Mouse (Mus musculus) liver, adult (tissue): ENCODE data around the gene Rtca.

Experiments used
- GATA4 ChIP-seq: IDR thresholded peaks from 2 replicates; pipeline ENCODE4 v1.6.1; 2014; ENCODE audit warnings: mild to moderate bottlenecking, low read length; ENCODE audit not compliant: insufficient replicate concordance

Rtca gene

DNA sequence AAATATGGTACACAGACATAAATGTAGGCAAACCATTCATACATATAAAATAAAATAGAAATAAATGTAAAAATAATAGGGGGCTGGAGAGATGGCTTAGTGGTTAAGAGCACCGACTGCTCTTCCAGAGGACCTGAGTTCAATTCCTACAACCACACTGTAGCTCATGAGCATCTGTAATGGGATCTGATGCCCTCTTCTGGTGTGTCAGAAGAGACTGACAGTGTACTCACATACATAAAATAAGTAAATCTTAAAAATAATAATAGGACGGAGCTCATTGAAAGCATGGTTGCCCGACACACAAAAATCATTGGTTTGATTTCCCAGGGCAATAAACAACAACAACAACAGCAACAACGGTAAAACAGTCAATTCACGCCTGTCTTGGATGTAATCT lies 17.1 kb downstream of the Rtca start:
- TF ChIP-seq GATA4: no peak

DNA sequence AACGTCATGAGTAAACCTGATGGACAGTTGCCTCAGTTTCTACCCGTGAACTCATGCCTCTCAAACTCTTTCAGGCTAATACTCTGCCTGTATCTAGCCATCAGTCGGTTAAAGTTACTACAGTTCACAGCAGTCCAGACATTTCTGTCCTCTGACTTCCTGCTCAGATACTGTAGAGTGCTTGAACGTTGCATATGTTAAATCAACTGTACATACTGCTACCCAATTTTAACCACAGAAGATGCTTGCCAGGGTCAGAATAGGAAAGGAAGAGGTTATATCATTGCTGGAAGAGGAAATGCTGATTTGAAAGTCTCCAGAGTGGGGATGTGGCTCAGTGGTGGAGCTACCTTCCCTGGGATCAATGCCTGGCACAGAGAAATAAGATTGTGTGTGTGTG lies 24.7 kb downstream of the Rtca start:
- no peak for TF ChIP-seq GATA4

DNA sequence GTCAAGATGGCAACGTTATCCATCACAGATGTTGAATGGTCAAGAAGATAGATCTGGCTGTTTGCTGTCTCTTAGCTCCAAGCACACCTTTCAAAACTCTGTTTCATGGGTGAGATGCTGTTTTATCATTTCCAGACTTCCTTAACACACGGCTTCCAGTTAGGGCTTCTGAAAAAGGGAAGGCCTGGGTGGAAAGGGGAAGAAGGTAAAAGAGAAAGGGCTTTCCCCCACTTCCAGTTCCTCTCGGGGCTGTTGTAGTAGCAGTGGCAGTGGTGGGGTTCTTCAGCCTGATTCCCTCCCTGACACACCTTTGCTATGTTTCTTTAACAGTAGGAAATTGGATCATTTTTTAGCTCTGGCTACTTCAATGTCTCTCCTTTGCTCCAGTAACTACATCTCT lies 25.3 kb downstream of the Rtca start:
- no peak for TF ChIP-seq GATA4

DNA sequence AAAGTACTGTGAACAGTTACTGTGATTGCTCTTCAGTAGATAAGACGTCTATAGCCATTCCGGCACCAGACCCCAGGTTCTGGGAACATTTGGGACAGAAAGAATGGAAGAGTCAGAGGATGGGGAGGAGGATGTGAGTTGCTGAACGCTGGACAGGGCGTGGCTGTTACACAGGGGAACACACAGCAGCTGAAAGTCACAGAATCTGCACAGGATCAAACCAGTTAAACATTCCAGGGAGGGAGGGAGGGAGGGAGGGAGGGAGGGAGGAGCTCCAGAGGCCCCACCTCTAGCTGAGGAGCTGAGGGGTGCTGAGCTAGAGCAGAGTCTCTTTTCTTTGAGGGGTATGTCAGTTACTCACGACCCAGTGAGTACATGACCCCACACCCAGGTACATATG lies 27.1 kb downstream of the Rtca start:
- no peak for TF ChIP-seq GATA4

DNA sequence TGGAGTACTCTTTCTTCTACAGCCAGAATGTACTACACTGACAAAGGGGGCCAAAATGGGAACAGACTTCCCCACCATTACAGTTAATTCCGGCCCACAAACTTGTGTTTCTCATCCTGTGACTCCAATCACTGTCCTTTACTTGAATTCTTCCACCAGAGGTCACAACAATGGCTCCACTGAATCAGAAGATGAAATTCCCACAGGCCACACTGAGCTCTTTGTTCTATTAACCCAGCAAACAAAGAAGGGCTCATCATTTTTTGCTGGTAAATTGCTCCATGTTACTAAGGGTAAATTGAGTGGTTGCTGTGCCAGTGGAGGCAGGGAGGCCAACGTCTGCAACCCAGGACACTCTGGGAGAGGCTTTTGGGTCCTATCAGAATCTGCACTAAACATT lies 27.9 kb downstream of the Rtca start:
- TF ChIP-seq GATA4: no peak

DNA sequence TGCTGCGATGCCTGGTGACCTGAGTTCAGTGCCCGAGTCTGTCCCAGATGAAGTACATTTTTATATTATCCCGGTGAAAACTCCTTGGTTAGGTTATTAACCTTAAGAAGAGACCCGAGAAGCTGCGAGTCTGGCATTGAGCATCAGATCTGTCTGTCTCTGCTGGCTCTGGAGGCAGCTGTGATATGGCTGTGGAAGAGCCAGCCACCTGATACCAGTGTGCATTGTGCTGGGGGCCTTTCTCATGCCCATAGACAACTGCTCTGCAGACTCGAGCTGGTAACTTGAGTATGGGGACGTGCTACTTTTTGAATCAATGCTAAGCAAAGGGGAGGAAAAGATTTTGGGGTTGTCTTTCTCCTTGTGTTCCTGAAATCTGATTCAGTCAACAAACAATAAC lies 30.7 kb downstream of the Rtca start:
- no peak for TF ChIP-seq GATA4

DNA sequence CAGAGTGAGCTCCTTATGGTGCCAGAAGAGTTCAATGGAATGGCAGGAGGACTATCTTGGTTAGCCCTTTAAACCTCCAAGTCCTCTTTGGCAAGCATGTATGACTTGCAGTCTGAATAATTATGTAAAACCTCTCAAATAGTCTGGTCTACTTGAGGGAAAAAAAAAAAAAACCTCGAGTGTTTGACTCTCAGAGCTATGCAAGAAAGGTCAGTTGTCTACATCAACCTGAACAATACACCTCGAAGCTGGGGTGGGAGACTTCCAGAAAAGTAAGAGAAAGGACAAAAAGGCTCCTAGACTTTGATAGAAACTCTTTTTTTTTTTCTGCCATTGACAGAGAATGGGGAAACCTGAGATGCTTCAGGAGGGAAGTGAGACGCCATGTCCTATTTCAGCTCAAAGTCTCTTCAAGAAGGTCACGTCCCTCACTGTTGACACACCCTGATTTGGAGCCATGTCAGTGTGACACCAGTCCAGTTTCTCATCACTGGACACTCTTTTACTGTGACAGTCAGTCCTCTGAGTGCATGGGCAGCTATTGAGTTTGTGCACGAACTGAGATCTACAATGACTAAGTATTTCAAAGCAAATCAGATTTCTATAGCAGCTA lies 31.2 kb downstream of the Rtca start:
- no peak for TF ChIP-seq GATA4

DNA sequence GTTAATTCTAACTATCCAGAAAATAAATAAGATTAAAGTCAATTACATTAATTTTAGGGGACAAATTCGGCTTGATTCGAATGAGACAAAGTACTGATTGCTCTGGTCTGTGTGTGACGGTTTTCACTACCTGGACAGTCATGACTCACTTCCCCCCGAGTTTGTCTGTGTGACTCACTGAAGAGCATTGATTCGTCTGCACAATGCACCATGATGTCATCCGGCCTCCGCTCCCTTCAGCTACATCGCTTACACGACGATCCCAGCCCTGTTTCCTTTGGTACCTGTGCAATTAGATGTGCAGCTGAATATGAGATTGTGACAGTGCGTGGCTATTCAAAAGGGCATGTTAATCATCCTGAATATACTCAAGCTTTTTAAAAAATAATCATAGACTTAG lies 33.4 kb downstream of the Rtca start:
- TF ChIP-seq GATA4: no peak

DNA sequence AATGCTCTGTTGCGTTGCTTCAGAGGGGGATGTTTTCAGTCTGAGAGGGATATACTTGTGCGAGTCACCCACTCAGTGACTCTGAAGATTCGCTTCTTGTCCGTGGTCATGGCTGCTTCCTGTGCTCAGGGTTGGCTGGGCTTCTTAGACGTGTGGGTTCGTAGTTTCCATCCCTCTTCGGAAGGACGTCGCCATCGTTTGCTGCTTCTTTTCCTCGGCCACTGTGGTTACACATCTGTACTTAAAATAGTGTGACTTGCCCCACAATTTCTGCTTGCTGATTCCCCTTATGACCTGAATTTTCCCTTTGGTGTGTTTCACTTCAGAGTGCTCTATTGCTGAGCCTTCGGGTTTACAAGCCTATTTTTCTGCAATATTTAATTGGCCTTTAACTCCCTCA lies 42.3 kb downstream of the Rtca start:
- no peak for TF ChIP-seq GATA4

DNA sequence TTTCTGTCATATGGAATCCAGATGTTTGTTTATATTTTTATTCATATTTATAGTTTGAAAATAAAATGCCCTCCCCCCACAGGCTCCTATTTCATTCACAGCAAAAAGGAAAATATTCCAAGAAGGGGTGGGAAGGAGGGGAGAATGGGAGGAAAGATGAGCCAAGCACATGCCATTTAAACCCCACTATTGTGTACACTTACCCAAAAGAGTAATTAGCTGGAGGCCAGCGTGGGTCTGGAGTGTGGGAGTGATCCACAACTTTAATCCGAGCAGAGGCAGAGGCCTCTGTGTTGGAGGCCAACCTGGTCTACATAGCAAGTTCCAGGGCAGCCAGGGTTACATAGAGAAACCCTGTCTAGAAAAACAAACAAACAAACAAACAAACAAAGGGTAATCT lies 43.7 kb downstream of the Rtca start:
- no peak for TF ChIP-seq GATA4

DNA sequence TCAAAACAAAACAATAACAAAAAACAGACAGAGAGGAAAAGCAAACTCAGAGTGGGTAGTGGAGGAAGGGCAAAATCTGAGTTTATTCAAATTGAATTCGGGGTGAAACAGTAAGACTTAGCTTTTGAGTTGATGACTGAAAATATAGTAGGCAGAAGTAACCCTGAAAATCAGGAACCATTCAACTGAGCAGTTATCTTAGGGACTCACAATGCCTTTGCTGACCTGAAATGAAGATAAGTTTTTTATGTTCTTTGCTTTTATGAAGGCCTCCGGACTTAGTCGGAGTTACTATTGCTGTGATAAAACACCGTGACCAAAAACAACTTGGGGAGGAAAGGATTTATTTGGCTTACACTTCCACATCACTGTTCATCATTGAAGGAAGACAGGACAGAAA lies 47.0 kb downstream of the Rtca start:
- TF ChIP-seq GATA4: no peak

DNA sequence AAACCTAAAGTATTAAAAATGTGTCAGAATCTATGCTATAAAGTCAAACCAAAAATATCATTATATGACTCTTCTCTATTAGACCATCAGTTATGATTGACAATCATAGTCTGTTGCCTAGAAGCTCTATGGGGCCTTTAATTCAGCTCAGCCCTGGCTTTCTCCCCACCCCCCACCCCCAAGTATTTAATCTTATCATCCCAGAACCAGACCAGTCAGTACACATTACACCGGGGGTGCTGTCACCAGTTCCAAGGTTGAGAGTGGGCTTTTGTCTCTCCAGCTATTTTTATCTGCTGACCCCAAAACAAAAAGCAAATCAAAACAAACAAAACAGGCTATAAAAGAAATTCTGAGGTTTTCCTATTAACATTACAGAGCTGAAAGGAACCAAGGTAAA lies 53.5 kb downstream of the Rtca start:
- TF ChIP-seq GATA4: no peak

DNA sequence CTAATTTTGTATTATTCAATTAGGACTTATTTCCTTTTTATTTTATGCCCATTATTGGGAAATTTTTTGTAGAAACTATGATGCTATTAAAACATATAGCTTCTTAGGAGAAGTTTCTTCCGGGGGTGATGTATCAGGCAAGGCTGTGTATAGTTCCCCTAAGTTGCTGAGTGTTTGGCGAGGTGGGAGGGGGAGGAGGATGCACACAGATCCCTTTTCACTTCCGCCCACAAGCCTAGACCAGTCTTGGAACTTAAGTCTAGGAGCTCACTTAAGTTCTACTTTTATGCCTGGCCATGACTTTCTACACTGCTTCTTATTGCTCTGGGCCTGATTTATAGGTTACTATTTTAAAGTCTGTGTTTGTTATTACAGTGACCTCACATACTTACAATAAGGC lies 57.3 kb downstream of the Rtca start:
- no peak for TF ChIP-seq GATA4

DNA sequence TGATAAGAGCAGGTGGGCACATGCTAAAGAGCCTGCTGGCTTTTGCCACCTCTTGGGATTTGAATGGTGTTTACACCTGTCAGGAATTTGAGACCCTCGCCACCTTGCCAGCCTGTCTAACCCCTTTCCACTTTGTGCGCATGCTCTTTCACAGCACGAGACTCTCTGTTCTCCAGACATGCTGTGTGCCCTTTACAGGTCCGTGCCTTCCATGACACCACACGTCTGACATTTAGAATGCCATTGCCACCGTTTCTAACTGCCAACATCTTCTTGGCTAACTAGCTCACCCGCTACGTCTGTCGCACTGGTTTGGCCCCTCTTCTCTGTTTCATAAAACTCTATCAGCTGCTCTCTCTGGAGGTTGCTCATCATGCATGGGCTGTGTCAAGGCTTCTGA lies 63.7 kb downstream of the Rtca start:
- no peak for TF ChIP-seq GATA4

DNA sequence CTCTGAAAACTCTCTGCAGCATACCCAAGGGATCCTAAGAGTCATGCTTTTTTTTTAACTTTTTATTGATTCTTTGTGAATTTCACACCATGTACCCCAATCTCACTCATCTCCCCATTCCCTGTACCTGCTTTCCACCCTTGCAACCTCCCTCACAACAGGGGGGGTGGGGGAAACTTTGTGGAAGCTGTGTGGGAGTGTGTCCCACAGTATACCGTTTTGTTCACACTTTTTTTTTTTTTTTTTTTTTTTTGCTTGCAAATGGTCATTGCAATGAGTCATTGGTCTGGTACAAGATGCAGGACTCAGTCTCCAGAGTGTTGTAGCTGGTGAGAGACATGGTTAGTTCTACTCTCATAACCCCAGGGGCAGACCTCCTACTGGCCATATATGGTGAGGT lies 65.2 kb downstream of the Rtca start:
- no peak for TF ChIP-seq GATA4

DNA sequence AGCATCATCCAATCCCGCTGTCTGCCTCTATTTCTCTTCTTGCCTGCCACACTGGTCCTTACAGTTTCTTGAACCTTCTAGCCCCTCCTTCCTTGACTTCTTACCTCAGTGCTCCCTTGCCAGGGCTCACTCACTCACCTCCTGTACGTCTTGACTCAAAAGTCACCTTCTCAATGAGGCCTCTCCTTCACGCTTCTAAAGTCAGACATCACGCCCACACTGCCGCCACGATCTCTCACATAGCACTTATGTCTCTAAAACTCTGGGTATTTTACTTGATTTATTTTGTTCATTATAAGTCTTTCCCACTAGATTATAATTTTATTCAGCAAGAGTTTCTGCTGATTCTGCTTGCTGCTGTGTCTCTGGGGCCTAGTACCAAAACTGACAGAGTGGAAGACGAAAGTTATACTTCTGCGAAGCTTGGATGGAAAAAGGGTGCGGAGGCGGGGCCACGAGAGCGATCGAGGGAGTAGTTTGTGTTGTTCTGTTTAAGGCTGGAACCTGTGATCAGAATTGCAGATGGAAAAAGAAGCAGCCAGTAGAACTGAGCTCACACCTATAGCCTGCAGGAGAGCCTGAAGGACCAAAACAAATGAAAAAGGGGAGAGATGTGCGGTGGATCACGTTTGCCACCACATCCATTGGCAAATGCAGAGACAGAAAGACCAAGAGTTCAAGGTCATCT lies 66.3 kb downstream of the Rtca start:
- no peak for TF ChIP-seq GATA4

DNA sequence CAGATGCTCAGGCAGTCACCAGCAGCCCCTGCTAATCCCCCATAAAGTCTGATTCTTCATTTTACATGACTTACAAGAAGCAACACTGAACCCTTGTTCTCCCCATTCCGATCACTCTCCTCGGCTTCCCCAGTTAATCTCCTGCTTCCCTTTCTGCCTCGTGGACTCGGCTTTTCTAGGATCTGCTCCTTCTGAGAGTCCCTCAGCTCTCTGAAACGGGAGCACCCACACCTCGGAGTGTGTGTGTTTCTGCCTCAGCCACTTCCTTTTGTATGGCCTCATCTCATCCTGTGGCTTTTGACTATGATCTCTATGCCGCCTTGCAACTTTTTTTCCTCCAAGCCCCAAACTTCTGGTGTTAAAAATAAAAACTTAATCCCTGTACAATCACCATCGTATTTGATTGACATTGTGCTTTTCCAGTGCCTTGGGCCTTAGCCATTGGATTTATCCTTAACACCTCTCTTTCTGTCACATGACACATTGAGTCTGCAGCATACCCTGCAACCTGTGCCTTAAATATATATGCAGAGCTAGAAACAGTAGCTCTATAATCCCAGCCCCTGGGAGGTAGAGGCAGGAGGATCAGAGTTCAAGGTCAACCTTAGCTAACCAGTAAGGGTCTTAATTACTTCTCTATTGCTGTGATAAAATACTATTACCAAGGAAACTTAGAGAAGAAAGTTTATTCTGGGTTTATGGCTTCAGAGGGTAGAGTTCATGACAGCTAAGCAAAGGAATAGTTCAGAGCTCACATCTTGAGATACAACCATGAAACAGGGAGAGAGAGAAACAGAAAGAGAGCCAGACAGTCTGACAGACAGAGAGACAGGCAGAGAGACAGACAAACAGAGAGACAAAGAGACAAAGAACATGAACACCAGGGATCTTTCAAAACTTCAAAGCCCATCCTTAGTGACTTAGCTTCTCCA lies 67.7 kb downstream of the Rtca start:
- no peak for TF ChIP-seq GATA4
